Mouse (Mus musculus): ENCODE data around the gene Zfp429. TPM values are rescaled to one million over a fixed set of nuclear protein-coding genes. Genes with fewer than 3 reads are reported as not detected.

Gene Zfp429
- total RNA-seq, 2 experiments from 2014 or later = 3.5 to 3.6 TPM

Other genes starting within 250 kb of the Zfp429 start
- 2.3 TPM in 1 of 2 replicates, not detected in the other for gene Rsl1, start 226.6 kb downstream of the Zfp429 start, total RNA-seq (2015; ENCODE audit: low replicate concordance)
- 0.60 TPM in 1 of 2 replicates, not detected in the other for gene Rsl1, start 226.6 kb downstream of the Zfp429 start, total RNA-seq (2017; ENCODE audit: low replicate concordance)
- 1.5 and 3.1 TPM in 2 replicates for gene Zfp455, start 205.3 kb downstream of the Zfp429 start, total RNA-seq (2015; ENCODE audit: low replicate concordance)
- gene Zfp455, start 205.3 kb downstream of the Zfp429 start, total RNA-seq (2017; ENCODE audit: low replicate concordance) = 1.4 TPM in 1 of 2 replicates, not detected in the other
- 3.3 TPM in 1 of 2 replicates, not detected in the other for gene Zfp458, start 121.4 kb downstream of the Zfp429 start, total RNA-seq (2015; ENCODE audit: low replicate concordance)
- 2.7 TPM in 1 of 2 replicates, not detected in the other for gene Zfp458, start 121.4 kb downstream of the Zfp429 start, total RNA-seq (2017; ENCODE audit: low replicate concordance)
- not detected in 2 replicates for gene Zfp457, start 93.3 kb downstream of the Zfp429 start, total RNA-seq (2015; ENCODE audit: low replicate concordance)
- gene Zfp457, start 93.3 kb downstream of the Zfp429 start, total RNA-seq (2017; ENCODE audit: low replicate concordance) = 0.56 TPM in 1 of 2 replicates, not detected in the other
- 4.0 and 5.0 TPM in 2 replicates for gene Zfp595, start 67.2 kb downstream of the Zfp429 start, total RNA-seq (2015; ENCODE audit: low replicate concordance)
- gene Zfp595, start 67.2 kb downstream of the Zfp429 start, total RNA-seq (2017; ENCODE audit: low replicate concordance) = 2.0 and 7.8 TPM in 2 replicates
- not detected in 2 replicates for gene Gm28044, start 39.3 kb downstream of the Zfp429 start, total RNA-seq (2015; ENCODE audit: low replicate concordance)
- gene Gm28044, start 39.3 kb downstream of the Zfp429 start, total RNA-seq (2017; ENCODE audit: low replicate concordance) = not detected in 2 replicates
- gene Zfp953, start 39.2 kb downstream of the Zfp429 start, total RNA-seq (2015; ENCODE audit: low replicate concordance) = 3.1 and 5.0 TPM in 2 replicates
- 6.8 and 7.6 TPM in 2 replicates for gene Zfp953, start 39.2 kb downstream of the Zfp429 start, total RNA-seq (2017; ENCODE audit: low replicate concordance)
- gene Gm28041, start 24.1 kb downstream of the Zfp429 start, total RNA-seq (2015; ENCODE audit: low replicate concordance) = not detected in 2 replicates
- not detected in 2 replicates for gene Gm28041, start 24.1 kb downstream of the Zfp429 start, total RNA-seq (2017; ENCODE audit: low replicate concordance)
- gene Zfp456, start 24.0 kb downstream of the Zfp429 start, total RNA-seq (2015; ENCODE audit: low replicate concordance) = 0.19 and 0.63 TPM in 2 replicates
- gene Zfp456, start 24.0 kb downstream of the Zfp429 start, total RNA-seq (2017; ENCODE audit: low replicate concordance) = 0.56 and 1.5 TPM in 2 replicates
- 0.42 TPM in 1 of 2 replicates, not detected in the other for gene Zfp459, start 21.6 kb upstream of the Zfp429 start, total RNA-seq (2015; ENCODE audit: low replicate concordance)
- gene Zfp459, start 21.6 kb upstream of the Zfp429 start, total RNA-seq (2017; ENCODE audit: low replicate concordance) = 1.7 TPM in 2 replicates
- 72.8 and 75.0 TPM in 2 replicates for gene Zfp874a, start 51.8 kb upstream of the Zfp429 start, total RNA-seq (2015; ENCODE audit: low replicate concordance)
- 112 and 135 TPM in 2 replicates for gene Zfp874a, start 51.8 kb upstream of the Zfp429 start, total RNA-seq (2017; ENCODE audit: low replicate concordance)
- gene Zfp874b, start 84.4 kb upstream of the Zfp429 start, total RNA-seq (2015; ENCODE audit: low replicate concordance) = 48.9 and 51.3 TPM in 2 replicates
- gene Zfp874b, start 84.4 kb upstream of the Zfp429 start, total RNA-seq (2017; ENCODE audit: low replicate concordance) = 71.6 and 103 TPM in 2 replicates
- gene Zfp58, start 100.7 kb upstream of the Zfp429 start, total RNA-seq (2015; ENCODE audit: low replicate concordance) = 1.5 TPM in 1 of 2 replicates, not detected in the other
- gene Zfp58, start 100.7 kb upstream of the Zfp429 start, total RNA-seq (2017; ENCODE audit: low replicate concordance) = 1.0 and 2.1 TPM in 2 replicates
- not detected in 2 replicates for gene Gm26965, start 126.3 kb upstream of the Zfp429 start, total RNA-seq (2015; ENCODE audit: low replicate concordance)
- gene Gm26965, start 126.3 kb upstream of the Zfp429 start, total RNA-seq (2017; ENCODE audit: low replicate concordance) = not detected in 2 replicates
- gene Zfp87, start 126.4 kb upstream of the Zfp429 start, total RNA-seq (2015; ENCODE audit: low replicate concordance) = 5.8 and 7.1 TPM in 2 replicates
- gene Zfp87, start 126.4 kb upstream of the Zfp429 start, total RNA-seq (2017; ENCODE audit: low replicate concordance) = 10.6 and 23.1 TPM in 2 replicates
- 3.3 and 6.7 TPM in 2 replicates for gene Zfp748, start 154.0 kb upstream of the Zfp429 start, total RNA-seq (2015; ENCODE audit: low replicate concordance)
- 2.9 and 4.6 TPM in 2 replicates for gene Zfp748, start 154.0 kb upstream of the Zfp429 start, total RNA-seq (2017; ENCODE audit: low replicate concordance)
- 1.9 and 5.2 TPM in 2 replicates for gene Zfp729b, start 209.9 kb upstream of the Zfp429 start, total RNA-seq (2015; ENCODE audit: low replicate concordance)
- 2.4 and 4.6 TPM in 2 replicates for gene Zfp729b, start 209.9 kb upstream of the Zfp429 start, total RNA-seq (2017; ENCODE audit: low replicate concordance)
- gene Gm49345, start 237.9 kb upstream of the Zfp429 start, total RNA-seq (2015; ENCODE audit: low replicate concordance) = not detected in 2 replicates
- not detected in 2 replicates for gene Gm49345, start 237.9 kb upstream of the Zfp429 start, total RNA-seq (2017; ENCODE audit: low replicate concordance)
- 1.2 and 6.1 TPM in 2 replicates for gene Zfp729a, start 238.0 kb upstream of the Zfp429 start, total RNA-seq (2015; ENCODE audit: low replicate concordance)
- gene Zfp729a, start 238.0 kb upstream of the Zfp429 start, total RNA-seq (2017; ENCODE audit: low replicate concordance) = 4.9 and 11.4 TPM in 2 replicates

Measured in erythroblast, adult 5-6 weeks (primary cell).